Mouse (Mus musculus) hindbrain, embryonic 13.5 days (tissue): ENCODE data around the gene Snx14. TPM values are rescaled to one million over a fixed set of nuclear protein-coding genes. Genes with fewer than 3 reads are reported as not detected.
"Not testable (repeated sequence)": the region's sequence is repeated elsewhere in the genome, so short reads cannot be mapped to it uniquely, and the experiment has no call there.

ENCODE experiments used
- ATAC-seq: fragments of 200-750 bp; cut with Nextera tagmentation; 2 replicates; pipeline ENCODE4 v1.8.0; 2017; ENCODE audit warnings: moderate TSS enrichment; ENCODE audit not compliant: low FRiP score
- H3K27ac ChIP-seq: fragments of 300-500 bp; sonication (generic); 2 replicates; pipeline ENCODE4 v1.5.1; 2015; ENCODE audit warnings: inconsistent platforms, mild to moderate bottlenecking, moderate library complexity
- H3K27me3 ChIP-seq: fragments of 300-500 bp; sonication (generic); 2 replicates; pipeline ENCODE4 v1.6.1; 2015; ENCODE audit warnings: mild to moderate bottlenecking, inconsistent platforms
- H3K36me3 ChIP-seq: fragments of 300-500 bp; sonication (generic); 2 replicates; pipeline ENCODE4 v1.6.1; 2015; ENCODE audit warnings: mild to moderate bottlenecking, inconsistent platforms
- H3K4me1 ChIP-seq: fragments of 300-500 bp; sonication (generic); replicated peaks from 2 replicates; pipeline ENCODE4 v1.6.1; 2015; ENCODE audit warnings: inconsistent platforms
- H3K4me2 ChIP-seq: fragments of 300-500 bp; sonication (generic); 2 replicates; pipeline ENCODE4 v1.6.1; 2015; ENCODE audit warnings: inconsistent platforms, mild to moderate bottlenecking, moderate library complexity
- H3K4me3 ChIP-seq: fragments of 300-500 bp; sonication (generic); 2 replicates; pipeline ENCODE4 v1.5.1; 2015; ENCODE audit warnings: mild to moderate bottlenecking, inconsistent platforms
- H3K9ac ChIP-seq: fragments of 300-500 bp; sonication (generic); 2 replicates; pipeline ENCODE4 v1.6.1; 2015; ENCODE audit warnings: mild to moderate bottlenecking, inconsistent platforms
- H3K9me3 ChIP-seq: fragments of 300-500 bp; sonication (generic); 2 replicates; pipeline ENCODE4 v1.6.1; 2016; ENCODE audit warnings: inconsistent platforms
- WGBS: fragments of 180-500 bp; shearing (Covaris S2); methylation state at CpG from one replicate; pipeline ENCODE4 v1.1.7; 2015; 5-methylcytosine and 5-hydroxymethylcytosine counted together
- polyA plus RNA-seq: library from polyadenylated mRNA; unstranded; fragments of >200 nt; fragmentation: Nextera tagmentation; extraction: Ambion mirVana; gene quantifications from 2 replicates; pipeline ENCODE4 v1.2.1, GENCODE M21; 2015

Gene Snx14
- polyA plus RNA-seq, result 29.4 and 30.3 TPM in 2 replicates

DNA sequence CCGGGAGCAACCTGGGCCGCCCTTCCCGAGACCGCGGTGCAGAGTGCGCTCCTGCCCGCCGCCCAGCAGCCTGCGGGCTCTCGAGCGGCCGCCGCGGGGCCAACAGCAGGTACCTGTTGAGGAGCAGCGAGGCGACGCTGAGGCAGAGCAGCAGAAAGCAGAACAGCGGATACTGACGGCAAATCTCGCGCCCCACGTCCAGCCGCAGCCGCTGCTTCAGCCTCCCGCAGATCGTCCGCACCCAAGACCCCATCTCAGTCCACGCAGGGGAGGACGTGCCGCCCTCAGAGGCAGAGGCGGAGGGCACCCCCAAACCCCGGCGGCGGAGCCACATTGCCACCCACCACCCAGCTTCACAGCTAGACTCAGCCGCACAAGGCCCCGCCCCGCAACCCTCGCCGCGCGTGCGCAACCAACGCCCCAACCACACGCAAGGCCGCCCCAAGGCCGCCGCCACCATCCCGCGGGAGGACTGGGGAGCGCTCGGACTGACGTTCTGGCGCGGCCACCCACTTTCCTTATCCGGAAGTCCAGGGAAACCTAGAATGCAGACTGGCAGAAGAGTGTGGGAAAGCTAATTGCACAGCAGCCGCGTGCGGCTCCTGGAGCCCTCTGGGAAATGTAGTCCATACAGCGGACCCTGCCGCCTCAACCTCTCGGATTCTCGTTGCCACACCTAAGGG, at the start of gene Snx14:
TSS of gene Snx14 (minus strand) at position 404 of the 683 bp plus-strand sequence.
- WGBS, result under 1% methylated on average over 62 of the region's 62 CpGs
- H3K9ac ChIP-seq, result peak within 1 kb of the TSS; percentile 86
- H3K27me3 ChIP-seq, result no peaks in the 10 kb centered on the region
- no peaks in the 10 kb centered on the region for H3K36me3 ChIP-seq
- peak within 1 kb of the TSS; percentile 82 for H3K4me2 ChIP-seq
- H3K4me3 ChIP-seq, result peak within 1 kb of the TSS; percentile 75
- H3K27ac ChIP-seq, result peak within 1 kb of the TSS; percentile 90
- H3K4me1 ChIP-seq, result peaks cover 16% of the 10 kb centered on the region
- peak; percentile 98 for ATAC-seq
- no peaks in the 10 kb centered on the region for H3K9me3 ChIP-seq

- H3K36me3 ChIP-seq, result no peaks in the 10 kb centered on the region
- H3K27ac ChIP-seq, result no peak overlapping the region
- no peak overlapping the region for H3K4me3 ChIP-seq
- no peak overlapping the region for H3K4me2 ChIP-seq
- 64% methylated on average over 6 of the region's 6 CpGs for WGBS
- no peak overlapping the region for H3K9ac ChIP-seq
- no peak for ATAC-seq
- peaks cover 15% of the 10 kb centered on the region for H3K4me1 ChIP-seq
- no peaks in the 10 kb centered on the region for H3K27me3 ChIP-seq
- no peaks in the 10 kb centered on the region for H3K9me3 ChIP-seq
These were observed 45.8 kb upstream of the Snx14 start for GRCm38 (mm10) chr9:88484531-88484930.

DNA sequence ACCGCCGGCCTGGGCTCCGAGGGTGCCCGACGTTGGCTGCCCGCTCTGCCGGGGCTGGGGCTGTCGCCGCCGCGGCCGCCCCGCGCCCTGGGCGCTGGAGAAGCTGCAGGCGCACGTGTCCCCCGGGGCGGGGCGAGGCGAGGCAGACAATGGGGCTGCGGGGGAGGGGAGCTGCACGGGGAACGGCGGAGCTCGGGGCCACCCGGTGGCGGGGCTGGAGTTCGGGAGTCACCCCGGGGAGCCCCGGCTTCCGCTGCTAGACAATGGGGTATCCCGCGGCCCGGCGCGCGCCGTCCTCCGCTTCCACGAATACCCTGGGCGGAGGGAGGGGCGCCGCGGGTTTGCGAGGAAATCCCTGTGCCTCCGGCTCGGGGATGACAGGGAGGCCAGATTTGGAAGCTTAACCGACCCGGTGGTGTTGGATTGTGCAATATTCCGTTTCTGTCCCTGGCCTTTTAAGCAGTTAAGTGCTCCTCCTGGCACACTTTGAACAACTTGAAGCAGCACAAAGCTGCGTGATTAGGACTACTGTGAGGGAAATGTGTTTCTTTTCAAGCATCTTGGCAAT, 44.2 kb upstream of the Snx14 start:
- H3K9ac ChIP-seq, result peak overlapping the region; percentile 97
- H3K27me3 ChIP-seq, result no peaks in the 10 kb centered on the region
- peak overlapping the region; percentile 99 for H3K4me3 ChIP-seq
- peak overlapping the region; percentile 57 for H3K4me2 ChIP-seq
- H3K4me1 ChIP-seq, result peaks cover 15% of the 10 kb centered on the region
- no peaks in the 10 kb centered on the region for H3K36me3 ChIP-seq
- H3K27ac ChIP-seq, result peak overlapping the region; percentile 100
- under 1% methylated on average over 24 of the region's 52 CpGs for WGBS
- H3K9me3 ChIP-seq, result no peaks in the 10 kb centered on the region
- no peak for ATAC-seq

DNA sequence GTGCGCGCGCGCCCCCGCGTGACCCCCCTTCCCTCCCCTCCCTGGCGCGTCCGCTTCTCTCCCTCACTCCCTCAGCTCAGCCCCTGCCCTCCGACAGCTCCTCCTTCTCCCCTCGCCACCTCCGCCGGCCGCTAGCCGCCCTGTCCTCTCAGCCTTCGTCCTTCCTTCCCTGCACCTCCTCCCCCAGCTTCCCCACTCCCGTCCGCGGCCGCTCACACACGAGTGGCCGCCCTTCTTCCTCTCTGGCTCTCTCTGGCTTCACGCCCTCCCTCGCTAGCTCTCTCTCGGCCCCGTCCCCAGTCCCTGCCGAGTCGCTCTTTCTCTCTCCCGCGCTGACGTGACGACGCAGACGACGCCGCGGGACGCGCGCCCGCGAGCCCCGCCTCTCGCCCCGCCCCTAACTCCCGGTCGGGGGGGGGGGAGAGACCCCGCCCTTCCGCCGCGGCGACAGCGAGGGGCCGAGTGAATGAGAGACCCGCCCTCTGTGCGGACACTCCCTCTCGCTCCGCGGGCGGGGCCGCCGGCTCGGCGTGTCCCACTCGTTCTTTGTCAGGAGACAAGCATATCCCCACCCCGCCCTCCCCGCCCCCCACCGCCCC, 43.6 kb upstream of the Snx14 start, which contains the start of gene Syncrip:
TSS of gene Syncrip (minus strand) at position 345 of the 599 bp plus-strand sequence.
- Histone ChIP-seq H3K27ac (peak within 1 kb of the TSS; percentile 100), H3K9ac (peak within 1 kb of the TSS; percentile 97), H3K4me3 (peak within 1 kb of the TSS; percentile 99), H3K4me1 (peaks cover 19% of the 10 kb centered on the region), H3K4me2 (peak within 1 kb of the TSS; percentile 75)
- not testable (repeated sequence) for H3K36me3 ChIP-seq, H3K27me3 ChIP-seq, H3K9me3 ChIP-seq
- WGBS, result 1% methylated on average over 23 of the region's 68 CpGs
- peak; percentile 95 for ATAC-seq

DNA sequence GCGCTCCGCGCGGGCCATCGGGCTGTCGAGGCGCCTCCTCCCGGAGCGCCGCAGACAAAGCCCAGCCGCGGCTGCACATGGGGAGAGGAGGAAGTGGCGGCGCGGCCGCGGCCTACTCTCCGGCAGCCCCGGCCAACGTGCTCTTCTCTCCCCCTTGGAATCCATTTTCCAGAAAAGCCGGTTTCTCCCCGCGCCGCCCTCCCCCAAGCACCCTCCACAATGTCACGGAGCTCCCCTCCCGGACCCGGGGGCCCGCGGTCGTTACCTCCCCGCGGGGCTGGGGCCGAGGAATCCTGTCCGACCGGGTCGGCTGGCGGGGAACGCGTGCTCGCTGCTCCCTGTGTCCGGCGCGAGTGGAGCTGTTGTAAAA, 43.0 kb upstream of the Snx14 start:
- peak overlapping the region; percentile 75 for H3K4me2 ChIP-seq
- peak overlapping the region; percentile 99 for H3K4me3 ChIP-seq
- ATAC-seq, result no peak; the same call in 1 of the 2 replicates
- H3K9me3 ChIP-seq, result no peaks in the 10 kb centered on the region
- peak overlapping the region; percentile 97 for H3K9ac ChIP-seq
- H3K27me3 ChIP-seq, result no peaks in the 10 kb centered on the region
- under 1% methylated on average over 33 of the region's 43 CpGs for WGBS
- peaks cover 19% of the 10 kb centered on the region for H3K4me1 ChIP-seq
- H3K27ac ChIP-seq, result peak overlapping the region; percentile 100
- peaks cover 9% of the 10 kb centered on the region for H3K36me3 ChIP-seq

DNA sequence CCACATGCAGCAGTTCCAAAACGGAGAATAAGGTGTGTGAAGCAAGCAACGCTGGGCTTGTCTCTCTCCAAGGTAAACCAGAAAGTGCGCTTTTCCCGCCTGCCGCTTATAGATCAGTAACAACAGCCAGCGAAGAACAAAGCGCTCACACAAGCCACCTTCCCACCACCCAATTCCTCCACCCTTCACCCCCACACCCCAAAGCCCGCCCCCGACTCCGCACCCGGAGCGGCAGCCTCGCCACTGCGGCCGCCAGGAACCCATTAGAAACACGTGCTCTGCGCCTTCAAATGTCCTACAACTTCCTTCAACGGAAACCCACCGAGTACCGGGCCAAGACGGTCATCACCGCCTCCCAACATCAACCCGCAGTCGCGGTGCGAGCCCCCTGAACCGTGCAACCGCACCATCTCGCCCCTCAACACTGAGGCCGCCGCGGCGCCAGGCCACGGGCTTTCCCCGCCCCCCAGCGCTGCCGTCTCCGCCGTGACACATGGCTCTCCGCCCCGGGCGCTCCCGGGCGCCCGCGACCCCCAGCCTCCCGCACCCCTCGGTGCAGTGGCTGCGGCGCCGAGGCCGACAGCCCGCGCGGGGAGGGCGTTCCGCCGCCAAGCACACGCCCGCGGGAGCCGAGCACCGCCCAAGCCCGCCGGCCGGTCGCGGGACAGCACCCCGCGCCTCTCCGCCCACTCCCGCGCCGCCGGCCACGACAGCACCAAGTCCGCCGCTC, 42.5 kb upstream of the Snx14 start:
- ATAC-seq, result peak; percentile 0; the same call in 1 of the 2 replicates
- Histone ChIP-seq H3K9ac (peak overlapping the region; percentile 97), H3K4me1 (peaks cover 19% of the 10 kb centered on the region), H3K9me3 (no peaks in the 10 kb centered on the region), H3K27me3 (no peaks in the 10 kb centered on the region), H3K36me3 (peaks cover 13% of the 10 kb centered on the region), H3K4me3 (peak overlapping the region; percentile 99), H3K27ac (peak overlapping the region; percentile 100), H3K4me2 (peak overlapping the region; percentile 75)
- WGBS, result under 1% methylated on average over 56 of the region's 78 CpGs

GRCm38 (mm10) chr9:88480120-88480519, 41.4 kb upstream of the Snx14 start:
- WGBS, result 13% methylated on average over 1 of the region's 1 CpGs
- Histone ChIP-seq H3K27ac (no peak overlapping the region), H3K4me3 (peak overlapping the region; percentile 99), H3K27me3 (no peaks in the 10 kb centered on the region), H3K4me1 (peaks cover 19% of the 10 kb centered on the region), H3K9ac (peak overlapping the region; percentile 97), H3K4me2 (peak overlapping the region; percentile 75), H3K36me3 (peaks cover 18% of the 10 kb centered on the region), H3K9me3 (no peaks in the 10 kb centered on the region)
- no peak for ATAC-seq

GRCm38 (mm10) chr9:88476138-88476537, 37.4 kb upstream of the Snx14 start:
- Histone ChIP-seq H3K9ac (no peak overlapping the region), H3K4me1 (peaks cover 12% of the 10 kb centered on the region), H3K36me3 (peaks cover 45% of the 10 kb centered on the region), H3K4me3 (no peak overlapping the region), H3K4me2 (no peak overlapping the region), H3K27me3 (no peaks in the 10 kb centered on the region), H3K9me3 (no peaks in the 10 kb centered on the region), H3K27ac (no peak overlapping the region)
- no peak for ATAC-seq
- WGBS, result 26% methylated on average over 1 of the region's 1 CpGs

DNA sequence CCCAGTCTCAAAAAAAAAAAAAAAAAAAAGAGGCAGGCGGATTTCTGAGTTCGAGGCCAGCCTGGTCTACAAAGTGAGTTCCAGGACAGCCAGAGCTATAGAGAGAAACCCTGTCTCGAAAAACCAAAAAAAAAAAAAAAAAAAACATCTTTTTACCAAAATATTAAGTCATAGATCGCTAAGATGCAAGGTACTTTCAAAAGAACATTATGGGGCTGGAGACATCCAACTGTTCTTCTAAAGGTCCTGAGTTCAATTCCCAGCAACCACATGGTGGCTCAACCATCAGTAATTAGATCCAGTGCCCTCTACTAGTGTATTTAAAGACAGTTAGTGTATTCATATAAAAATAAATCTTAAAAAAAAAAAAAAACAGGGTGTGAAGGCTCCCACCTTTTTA, 22.3 kb upstream of the Snx14 start:
- H3K36me3 ChIP-seq, result peaks cover 43% of the 10 kb centered on the region
- H3K9ac ChIP-seq, H3K9me3 ChIP-seq, H3K4me2 ChIP-seq, ATAC-seq, H3K4me1 ChIP-seq, H3K4me3 ChIP-seq, H3K27me3 ChIP-seq, H3K27ac ChIP-seq: not testable (repeated sequence)
- 98% methylated on average over 2 of the region's 4 CpGs for WGBS

GRCm38 (mm10) chr9:88439991-88440390, 1.2 kb upstream of the Snx14 start:
- Histone ChIP-seq H3K9ac (no peak overlapping the region), H3K27ac (no peak overlapping the region), H3K4me1 (peaks cover 16% of the 10 kb centered on the region), H3K4me2 (peak overlapping the region; percentile 82; the same call in 1 of the 2 replicates), H3K9me3 (no peaks in the 10 kb centered on the region), H3K4me3 (no peak overlapping the region), H3K36me3 (peaks cover 5% of the 10 kb centered on the region), H3K27me3 (no peaks in the 10 kb centered on the region)
- ATAC-seq, result no peak
- 37% methylated on average over 5 of the region's 5 CpGs for WGBS

- peak overlapping the region; percentile 90 for H3K27ac ChIP-seq
- H3K9ac ChIP-seq, result peak overlapping the region; percentile 86
- peak overlapping the region; percentile 75 for H3K4me3 ChIP-seq
- under 1% methylated on average over 17 of the region's 17 CpGs for whole genome bisulfite sequencing
- peaks cover 16% of the 10 kb centered on the region for H3K4me1 ChIP-seq
- no peaks in the 10 kb centered on the region for H3K36me3 ChIP-seq
- ATAC-seq, result 0 out of 2 replicates have a peak, but pooled peaks have one; percentile 0
- H3K4me2 ChIP-seq, result peak overlapping the region; percentile 82
- H3K9me3 ChIP-seq, result no peaks in the 10 kb centered on the region
- no peaks in the 10 kb centered on the region for H3K27me3 ChIP-seq
These were observed 461 bp upstream of the Snx14 start for GRCm38 (mm10) chr9:88439238-88439600.

DNA sequence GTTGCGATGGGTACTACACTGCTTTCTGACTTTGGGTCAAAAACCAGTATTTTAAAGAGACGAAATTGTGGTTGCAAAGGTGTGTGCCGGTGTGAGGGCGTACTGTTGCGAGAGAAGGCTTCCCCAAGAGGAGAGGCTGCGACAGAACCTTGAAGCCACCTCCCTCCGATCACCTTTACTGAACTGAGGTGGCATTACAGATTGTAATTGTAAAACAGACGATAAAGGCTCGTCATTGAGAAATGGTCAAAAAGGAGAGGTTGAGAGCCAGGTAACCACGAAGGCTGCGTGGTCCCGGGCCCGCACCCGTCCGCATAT, 562 bp downstream of the Snx14 start:
- ATAC-seq, result peak; percentile 12
- peaks cover 16% of the 10 kb centered on the region for H3K4me1 ChIP-seq
- no peaks in the 10 kb centered on the region for H3K9me3 ChIP-seq
- H3K27ac ChIP-seq, result peak overlapping the region; percentile 90
- H3K4me2 ChIP-seq, result peak overlapping the region; percentile 82
- H3K9ac ChIP-seq, result peak overlapping the region; percentile 86
- WGBS, result 1% methylated on average over 15 of the region's 15 CpGs
- no peaks in the 10 kb centered on the region for H3K36me3 ChIP-seq
- H3K4me3 ChIP-seq, result peak overlapping the region; percentile 75
- no peaks in the 10 kb centered on the region for H3K27me3 ChIP-seq
